Mouse (Mus musculus) neural tube, embryonic 15.5 days (tissue): ENCODE measurements around the gene March4. TPM values are rescaled to one million over a fixed set of nuclear protein-coding genes. Genes with fewer than 3 reads are reported as not detected.

Experiments
- ATAC-seq: fragments of 200-750 bp; cut with Nextera tagmentation; 2 replicates; pipeline ENCODE4 v1.8.0; 2017; ENCODE audit warnings: mild to moderate bottlenecking, moderate TSS enrichment, moderate library complexity; ENCODE audit not compliant: low FRiP score
- H3K27ac ChIP-seq: fragments of 300-500 bp; sonication (generic); replicated peaks from 2 replicates; pipeline ENCODE4 v1.5.1; 2015; ENCODE audit warnings: mild to moderate bottlenecking, inconsistent platforms
- H3K27me3 ChIP-seq: fragments of 300-500 bp; sonication (generic); replicated peaks from 2 replicates; pipeline ENCODE4 v1.6.1; 2015; ENCODE audit warnings: inconsistent platforms
- H3K36me3 ChIP-seq: fragments of 300-500 bp; sonication (generic); 2 replicates; pipeline ENCODE4 v1.6.1; 2015; ENCODE audit warnings: inconsistent platforms
- H3K4me1 ChIP-seq: fragments of 300-500 bp; sonication (generic); 2 replicates; pipeline ENCODE4 v1.6.1; 2015; ENCODE audit warnings: inconsistent platforms
- H3K4me2 ChIP-seq: fragments of 300-500 bp; sonication (generic); 2 replicates; pipeline ENCODE4 v1.6.1; 2015; ENCODE audit warnings: inconsistent platforms, mild to moderate bottlenecking, moderate library complexity
- H3K4me3 ChIP-seq: fragments of 300-500 bp; sonication (generic); replicated peaks from 2 replicates; pipeline ENCODE4 v1.5.1; 2015; ENCODE audit warnings: mild to moderate bottlenecking, inconsistent platforms
- H3K9ac ChIP-seq: fragments of 300-500 bp; sonication (generic); replicated peaks from 2 replicates; pipeline ENCODE4 v1.6.1; 2015; ENCODE audit warnings: mild to moderate bottlenecking, inconsistent platforms
- H3K9me3 ChIP-seq: fragments of 300-500 bp; sonication (generic); replicated peaks from 2 replicates; pipeline ENCODE4 v1.6.1; 2016; ENCODE audit warnings: inconsistent platforms
- WGBS: fragments of 180-500 bp; shearing (Covaris S2); methylation state at CpG from one replicate; pipeline ENCODE4 v1.1.7; 2015; ENCODE audit warnings: mixed read lengths; 5-methylcytosine and 5-hydroxymethylcytosine counted together
- polyA plus RNA-seq: library from polyadenylated mRNA; unstranded; fragments of >200 nt; fragmentation: Nextera tagmentation; extraction: Ambion mirVana; gene quantifications from 2 replicates; pipeline ENCODE4 v1.2.1, GENCODE M21; 2015

The March4 gene
- polyA plus RNA-seq, 1 experiment from 2014 or later, result 9.6 TPM

DNA sequence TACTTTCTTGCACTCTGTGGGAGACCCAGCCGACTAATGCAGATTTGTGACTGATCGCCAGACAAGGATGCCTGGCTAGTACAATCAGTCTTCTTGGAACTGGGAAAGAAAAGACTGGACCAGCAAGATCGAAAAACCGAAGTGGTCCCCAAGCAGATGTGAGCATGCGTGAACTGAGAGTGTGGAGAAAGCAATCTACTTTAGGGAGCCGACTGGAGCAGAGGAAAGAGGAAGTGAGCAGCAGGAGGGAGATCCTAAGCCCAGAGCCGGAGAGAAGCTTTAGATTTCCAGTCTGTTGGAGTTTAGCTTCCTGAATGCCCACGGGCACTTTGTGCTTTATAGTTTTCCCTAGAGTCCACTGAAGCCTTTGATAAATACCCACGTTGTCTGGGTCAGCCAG lies 30.3 kb upstream of the March4 start:
- Histone ChIP-seq H3K4me2 (peak overlapping the region; percentile 50), H3K36me3 (no peaks in the 10 kb centered on the region), H3K27me3 (no peaks in the 10 kb centered on the region), H3K4me1 (peaks cover 12% of the 10 kb centered on the region), H3K27ac (0 out of 2 replicates have a peak overlapping the region, but pooled peaks have one; percentile 58), H3K4me3 (peak overlapping the region; percentile 32), H3K9me3 (no peaks in the 10 kb centered on the region), H3K9ac (0 out of 2 replicates have a peak overlapping the region, but pooled peaks have one; percentile 35)
- 21% methylated on average over 9 of the region's 9 CpGs for WGBS
- peak; percentile 17; the same call in 1 of the 2 replicates for ATAC-seq

DNA sequence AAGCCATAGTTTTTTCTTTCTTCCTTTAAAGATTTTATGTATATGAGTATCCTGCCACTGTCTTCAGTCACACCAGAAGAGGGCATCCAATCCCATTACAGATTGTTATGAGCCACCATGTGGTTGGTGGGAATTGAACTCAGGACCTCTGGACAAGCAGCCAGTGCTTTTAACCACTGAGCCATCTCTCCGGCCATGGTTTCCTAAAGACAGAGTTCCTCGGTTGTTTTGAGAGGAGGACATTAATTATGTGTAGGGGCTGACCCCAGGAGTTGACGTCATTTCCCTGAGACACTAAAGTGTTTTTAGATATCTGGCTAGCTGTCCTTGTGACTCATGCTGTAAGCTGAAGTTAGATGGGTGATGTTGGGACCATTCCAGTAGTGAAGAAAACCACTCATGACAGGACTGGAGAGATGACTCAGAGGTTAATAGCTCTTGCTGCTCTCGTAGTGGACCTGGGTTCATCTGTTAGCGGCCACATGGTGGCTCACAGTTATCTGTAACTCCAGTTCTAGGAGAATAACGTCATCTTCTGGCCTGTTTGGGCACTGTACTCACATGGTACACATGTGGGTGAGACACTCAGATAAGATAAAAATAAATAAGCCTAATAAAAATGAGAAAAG lies 27.7 kb upstream of the March4 start:
- H3K27me3 ChIP-seq, result no peaks in the 10 kb centered on the region
- H3K9ac ChIP-seq, result no peak overlapping the region
- WGBS, result 80% methylated on average over 6 of the region's 6 CpGs
- no peak overlapping the region for H3K4me3 ChIP-seq
- H3K27ac ChIP-seq, result no peak overlapping the region
- peaks cover 12% of the 10 kb centered on the region for H3K4me1 ChIP-seq
- no peak overlapping the region for H3K4me2 ChIP-seq
- no peak for ATAC-seq
- no peaks in the 10 kb centered on the region for H3K9me3 ChIP-seq
- H3K36me3 ChIP-seq, result no peaks in the 10 kb centered on the region

DNA sequence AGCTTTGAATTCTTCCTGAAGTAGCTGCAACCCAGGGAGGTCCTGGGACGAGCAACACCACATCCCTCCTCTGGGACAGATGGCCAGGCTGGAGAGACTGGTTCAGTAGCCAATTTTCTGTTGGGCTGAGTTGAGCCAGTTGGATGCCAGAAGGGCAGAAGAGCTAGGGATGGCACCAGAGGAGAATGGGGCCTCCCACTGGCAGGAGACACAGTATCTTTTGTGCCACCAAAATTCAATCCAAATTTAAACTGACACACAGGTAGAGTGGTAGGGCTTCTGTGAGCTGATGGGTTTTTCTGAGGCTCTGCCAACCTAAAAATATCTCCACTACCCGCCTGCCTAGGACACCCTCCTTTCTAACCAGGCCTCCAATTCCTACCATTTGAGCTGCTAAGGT lies 21.9 kb upstream of the March4 start:
- no peaks in the 10 kb centered on the region for H3K27me3 ChIP-seq
- H3K4me2 ChIP-seq, result no peak overlapping the region
- no peaks in the 10 kb centered on the region for H3K4me1 ChIP-seq
- no peak for ATAC-seq
- H3K4me3 ChIP-seq, result no peak overlapping the region
- WGBS, result 45% methylated on average over 2 of the region's 2 CpGs
- H3K27ac ChIP-seq, result no peak overlapping the region
- no peak overlapping the region for H3K9ac ChIP-seq
- H3K9me3 ChIP-seq, result no peaks in the 10 kb centered on the region
- no peaks in the 10 kb centered on the region for H3K36me3 ChIP-seq

DNA sequence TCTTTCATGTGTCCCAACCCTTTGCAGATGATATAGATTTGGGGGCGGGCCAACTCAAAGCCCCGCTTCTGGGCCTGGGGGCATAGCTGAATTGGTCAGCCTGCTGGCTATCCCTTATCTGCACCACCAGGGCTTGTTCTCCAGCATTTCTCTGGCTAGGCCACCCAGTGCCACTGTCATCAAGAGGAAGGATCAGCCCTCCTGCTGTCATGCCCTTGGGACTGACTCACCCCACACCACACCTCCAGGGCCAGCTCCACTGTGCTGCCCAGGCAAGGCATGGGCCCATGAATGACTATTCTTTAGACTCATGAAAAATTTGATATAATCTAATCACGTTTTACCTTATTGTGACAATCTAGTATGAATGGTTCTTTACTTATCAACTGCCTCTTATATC lies 19.7 kb upstream of the March4 start:
- H3K4me2 ChIP-seq, result no peak overlapping the region
- no peaks in the 10 kb centered on the region for H3K36me3 ChIP-seq
- 84% methylated on average over 3 of the region's 3 CpGs for WGBS
- H3K4me1 ChIP-seq, result no peaks in the 10 kb centered on the region
- no peak overlapping the region for H3K4me3 ChIP-seq
- no peak for ATAC-seq
- no peaks in the 10 kb centered on the region for H3K9me3 ChIP-seq
- H3K27me3 ChIP-seq, result no peaks in the 10 kb centered on the region
- no peak overlapping the region for H3K9ac ChIP-seq
- H3K27ac ChIP-seq, result no peak overlapping the region

- Histone ChIP-seq H3K27ac (no peak overlapping the region), H3K36me3 (no peaks in the 10 kb centered on the region), H3K4me1 (no peaks in the 10 kb centered on the region), H3K4me3 (no peak overlapping the region), H3K4me2 (no peak overlapping the region), H3K27me3 (no peaks in the 10 kb centered on the region), H3K9ac (no peak overlapping the region), H3K9me3 (no peaks in the 10 kb centered on the region)
- 89% methylated on average over 2 of the region's 2 CpGs for WGBS
- ATAC-seq, result no peak
Measured at GRCm38 (mm10) chr1:72550317-72550716, 13.6 kb upstream of the March4 start.

- Histone ChIP-seq H3K9ac (no peak overlapping the region), H3K4me2 (peak overlapping the region; percentile 76), H3K27ac (no peak overlapping the region), H3K4me3 (no peak overlapping the region), H3K27me3 (no peaks in the 10 kb centered on the region), H3K36me3 (no peaks in the 10 kb centered on the region), H3K4me1 (peaks cover 35% of the 10 kb centered on the region), H3K9me3 (no peaks in the 10 kb centered on the region)
- 62% methylated on average over 5 of the region's 5 CpGs for WGBS
- ATAC-seq, result no peak
Measured at GRCm38 (mm10) chr1:72538266-72538665, 1.5 kb upstream of the March4 start.

- H3K4me2 ChIP-seq, result peak overlapping the region; percentile 76
- H3K27me3 ChIP-seq, result no peaks in the 10 kb centered on the region
- peak overlapping the region; percentile 93 for H3K9ac ChIP-seq
- H3K27ac ChIP-seq, result peak overlapping the region; percentile 90
- peak overlapping the region; percentile 71 for H3K4me3 ChIP-seq
- peaks cover 51% of the 10 kb centered on the region for H3K4me1 ChIP-seq
- ATAC-seq, result peak; percentile 65
- H3K36me3 ChIP-seq, result no peaks in the 10 kb centered on the region
- 1% methylated on average over 36 of the region's 36 CpGs for WGBS
- no peaks in the 10 kb centered on the region for H3K9me3 ChIP-seq
Measured at GRCm38 (mm10) chr1:72535725-72536571, 782 bp downstream of the March4 start.

DNA sequence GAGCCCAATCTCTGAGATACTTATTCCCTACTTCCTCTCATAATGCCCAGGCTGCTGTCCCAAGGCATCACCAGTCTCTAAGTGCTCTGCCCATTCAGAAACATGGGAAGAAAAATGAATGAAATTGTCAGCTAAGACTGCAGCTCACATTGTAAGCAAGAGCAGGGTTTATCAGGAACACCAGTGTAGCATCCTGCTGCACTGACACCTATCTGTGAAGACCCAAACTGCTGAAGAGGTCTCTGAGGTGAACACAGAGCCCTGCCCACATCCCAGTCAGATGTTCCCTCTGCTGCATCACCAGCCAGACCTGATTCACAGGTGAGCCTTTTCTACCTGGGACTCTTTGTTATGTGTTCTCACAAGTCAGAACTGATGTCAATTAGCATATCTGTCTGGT lies 3.3 kb downstream of the March4 start:
- Histone ChIP-seq H3K4me1 (peaks cover 58% of the 10 kb centered on the region), H3K4me3 (peak overlapping the region; percentile 71), H3K27ac (no peak overlapping the region), H3K27me3 (no peaks in the 10 kb centered on the region), H3K36me3 (no peaks in the 10 kb centered on the region), H3K4me2 (peak overlapping the region; percentile 76), H3K9ac (peak overlapping the region; percentile 38), H3K9me3 (no peaks in the 10 kb centered on the region)
- no peak for ATAC-seq

DNA sequence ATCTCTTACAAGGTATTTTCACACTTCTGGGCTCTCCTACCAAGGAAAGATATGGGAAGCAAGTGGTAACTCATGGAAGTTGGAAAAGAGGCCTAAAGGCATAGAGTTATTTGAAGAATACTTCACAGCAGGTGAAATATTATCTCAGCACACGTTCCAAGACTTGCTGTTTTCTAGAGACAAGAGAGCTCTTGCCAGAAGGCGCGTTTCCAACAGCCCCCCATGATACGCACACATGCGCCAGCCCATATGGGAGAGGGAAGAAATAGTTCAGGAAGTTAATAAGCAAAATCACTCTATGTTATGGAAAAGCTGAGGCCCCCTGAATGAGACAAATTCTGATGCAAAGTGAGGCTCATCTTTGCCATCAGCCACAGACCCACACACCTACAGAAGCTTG lies 3.8 kb downstream of the March4 start:
- peak overlapping the region; percentile 76 for H3K4me2 ChIP-seq
- no peak for ATAC-seq
- peak overlapping the region; percentile 38 for H3K9ac ChIP-seq
- WGBS, result 53% methylated on average over 5 of the region's 5 CpGs
- no peaks in the 10 kb centered on the region for H3K36me3 ChIP-seq
- peaks cover 56% of the 10 kb centered on the region for H3K4me1 ChIP-seq
- no peak overlapping the region for H3K27ac ChIP-seq
- H3K4me3 ChIP-seq, result peak overlapping the region; percentile 71
- no peaks in the 10 kb centered on the region for H3K27me3 ChIP-seq
- H3K9me3 ChIP-seq, result no peaks in the 10 kb centered on the region

GRCm38 (mm10) chr1:72530516-72531196 lies 6.1 kb downstream of the March4 start:
- Histone ChIP-seq H3K9me3 (no peaks in the 10 kb centered on the region), H3K27me3 (no peaks in the 10 kb centered on the region), H3K4me1 (peaks cover 40% of the 10 kb centered on the region), H3K36me3 (no peaks in the 10 kb centered on the region), H3K4me3 (peak overlapping the region; percentile 71; the same call in 1 of the 2 replicates), H3K27ac (no peak overlapping the region), H3K9ac (no peak overlapping the region), H3K4me2 (peak overlapping the region; percentile 76)
- WGBS, result 85% methylated on average over 8 of the region's 8 CpGs
- no peak for ATAC-seq

- peaks cover 26% of the 10 kb centered on the region for H3K4me1 ChIP-seq
- H3K9me3 ChIP-seq, result no peaks in the 10 kb centered on the region
- WGBS, result 88% methylated on average over 4 of the region's 4 CpGs
- ATAC-seq, result no peak
- H3K36me3 ChIP-seq, result no peaks in the 10 kb centered on the region
- no peaks in the 10 kb centered on the region for H3K27me3 ChIP-seq
- no peak overlapping the region for H3K9ac ChIP-seq
- no peak overlapping the region for H3K4me3 ChIP-seq
- H3K4me2 ChIP-seq, result no peak overlapping the region
- no peak overlapping the region for H3K27ac ChIP-seq
Measured at GRCm38 (mm10) chr1:72529192-72529591, 7.5 kb downstream of the March4 start.
